Mouse (Mus musculus): ENCODE measurements at regions not wholly inside any gene's neighbourhood (a gene's known extent, or its start where the extent isn't known, plus 50 kb on each side); places are given as distances from the start of the nearest gene placed in this dataset.

DNA sequence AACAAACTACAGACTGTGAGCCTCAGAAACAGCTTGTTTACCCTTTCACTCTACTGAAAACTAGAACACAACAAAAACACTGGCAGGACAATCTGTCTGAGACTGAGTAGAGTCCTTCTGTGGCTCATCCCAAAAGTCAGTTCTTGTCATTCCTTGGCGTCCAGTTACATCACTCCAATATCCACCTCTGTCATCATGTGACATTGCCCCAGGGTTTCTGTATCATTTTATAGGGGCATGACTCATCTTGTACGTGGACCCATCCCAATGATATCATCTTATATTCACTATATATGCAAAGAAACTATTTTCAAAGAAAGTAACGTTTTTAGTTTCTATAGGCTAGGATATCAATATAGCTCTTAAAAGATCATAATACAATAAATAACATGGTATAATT is 152.3 kb downstream of the Dkk2 start:
- ATAC-seq (replicated peaks; ENCODE audit: poor library complexity, severe bottlenecking): no peak

- ATAC-seq (replicated peaks; ENCODE audit: poor library complexity, severe bottlenecking): no peak
These were observed 172.7 kb downstream of the Dkk2 start for GRCm38 (mm10) chr3:132257834-132258233.

DNA sequence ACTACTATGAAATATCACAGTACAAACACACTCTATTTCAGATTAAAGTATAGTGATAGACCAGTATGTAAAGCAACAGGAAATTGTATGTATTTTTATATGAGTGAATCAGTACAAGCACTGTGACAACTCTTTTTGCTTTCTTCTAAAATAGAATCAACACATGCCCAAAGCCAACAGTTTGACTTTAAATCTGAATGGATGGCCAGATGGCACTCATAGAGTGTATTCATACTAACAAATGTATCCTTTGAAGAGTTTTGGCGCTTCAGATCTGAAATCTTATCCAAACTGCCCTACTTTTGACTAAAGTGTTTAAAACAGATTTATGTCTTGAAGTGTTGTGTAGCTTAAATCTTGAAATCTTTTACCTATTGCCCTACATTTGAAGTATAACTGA is 184.5 kb downstream of the Dkk2 start:
- no peak for ATAC-seq (replicated peaks; ENCODE audit: poor library complexity, severe bottlenecking)

GRCm38 (mm10) chr3:132274786-132275185 is 189.7 kb downstream of the Dkk2 start:
- ATAC-seq (replicated peaks; ENCODE audit: poor library complexity, severe bottlenecking): no peak

DNA sequence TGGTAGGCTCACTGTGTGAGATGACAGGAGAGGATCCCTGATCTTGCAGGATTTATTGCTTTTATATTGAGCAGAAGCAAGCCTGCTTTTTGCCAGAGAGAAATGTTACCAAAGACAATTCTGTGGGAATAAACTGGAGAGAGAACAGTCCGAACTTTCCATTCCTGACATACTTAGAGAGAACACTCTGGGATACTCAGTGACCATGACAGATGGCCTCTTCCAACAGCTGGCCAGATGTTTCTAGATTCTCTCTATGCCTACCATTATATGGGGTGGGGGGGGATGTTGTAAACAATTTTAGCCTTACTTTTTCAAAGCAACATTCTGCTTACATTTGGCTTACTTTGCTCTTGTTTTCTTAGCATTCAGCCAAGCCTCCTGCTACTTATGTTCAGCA is 192.7 kb downstream of the Dkk2 start:
- ATAC-seq (replicated peaks; ENCODE audit: poor library complexity, severe bottlenecking): no peak

- ATAC-seq (replicated peaks; ENCODE audit: poor library complexity, severe bottlenecking): no peak
These were observed 202.6 kb downstream of the Dkk2 start for GRCm38 (mm10) chr3:132287714-132288113.

DNA sequence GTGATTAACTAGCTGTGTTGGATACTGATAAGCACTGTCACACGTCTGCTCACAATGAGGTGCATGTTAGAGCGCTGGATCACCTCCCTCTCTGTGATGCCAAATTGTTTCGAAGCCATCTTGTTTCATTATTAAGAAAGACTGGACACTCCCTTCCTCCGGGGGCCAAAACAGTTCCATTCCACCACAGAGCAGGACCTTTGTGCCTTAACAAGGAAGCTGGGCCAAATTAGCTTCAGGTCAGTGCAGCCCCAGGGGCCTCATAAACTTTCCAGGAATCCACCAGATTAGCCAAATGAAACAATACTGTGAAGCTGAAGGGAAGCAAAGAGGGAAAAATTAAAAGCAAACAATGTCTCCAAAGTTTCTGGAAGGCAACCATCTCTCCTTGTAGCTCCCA is 241.9 kb downstream of the Dkk2 start:
- no peak for ATAC-seq (replicated peaks; ENCODE audit: poor library complexity, severe bottlenecking)

DNA sequence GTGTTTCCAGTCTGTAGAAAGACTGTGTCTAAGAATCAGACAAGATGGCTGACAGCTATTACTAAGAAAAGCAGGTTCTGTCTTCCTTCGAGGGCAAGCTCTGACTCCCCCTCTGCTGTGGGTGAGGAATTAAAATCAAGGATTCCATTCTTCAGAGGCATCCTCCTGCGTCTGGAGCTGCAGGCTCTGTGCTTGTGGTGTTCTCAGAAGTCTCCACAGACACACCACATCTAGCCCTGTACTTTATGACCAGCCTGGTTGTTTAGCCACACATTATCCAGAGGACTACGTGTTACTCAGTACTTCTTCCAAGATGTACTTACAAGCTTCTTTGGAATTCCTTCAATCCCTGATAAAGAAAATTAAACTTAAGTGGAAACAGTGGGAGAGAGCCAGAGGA is 258.5 kb downstream of the Dkk2 start:
- ATAC-seq (replicated peaks; ENCODE audit: poor library complexity, severe bottlenecking): no peak

- no peak for ATAC-seq (replicated peaks; ENCODE audit: poor library complexity, severe bottlenecking)
These were observed 260.8 kb downstream of the Dkk2 start for GRCm38 (mm10) chr3:132345856-132346255.

DNA sequence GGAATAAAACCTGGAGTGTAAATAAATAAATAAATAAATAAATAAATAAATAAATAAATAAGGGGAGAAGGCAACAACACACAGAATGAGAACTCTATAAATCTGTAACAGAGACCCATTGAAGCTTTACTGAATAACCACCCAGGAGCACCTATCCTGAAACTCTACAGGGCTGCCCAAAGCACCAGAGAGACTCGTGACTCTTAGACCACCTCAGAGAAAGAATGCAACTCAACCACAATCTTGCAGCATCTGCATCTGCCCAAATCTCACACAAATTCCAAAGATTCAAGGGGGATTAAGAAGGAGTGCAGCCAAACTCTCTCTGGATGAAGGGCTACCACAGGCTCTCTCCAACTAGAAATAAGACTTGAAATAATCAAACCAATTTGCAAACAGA is 264.5 kb downstream of the Dkk2 start:
- ATAC-seq (replicated peaks; ENCODE audit: poor library complexity, severe bottlenecking): no peak

GRCm38 (mm10) chr3:132353204-132353603 is 268.1 kb downstream of the Dkk2 start:
- no peak for ATAC-seq (replicated peaks; ENCODE audit: poor library complexity, severe bottlenecking)

DNA sequence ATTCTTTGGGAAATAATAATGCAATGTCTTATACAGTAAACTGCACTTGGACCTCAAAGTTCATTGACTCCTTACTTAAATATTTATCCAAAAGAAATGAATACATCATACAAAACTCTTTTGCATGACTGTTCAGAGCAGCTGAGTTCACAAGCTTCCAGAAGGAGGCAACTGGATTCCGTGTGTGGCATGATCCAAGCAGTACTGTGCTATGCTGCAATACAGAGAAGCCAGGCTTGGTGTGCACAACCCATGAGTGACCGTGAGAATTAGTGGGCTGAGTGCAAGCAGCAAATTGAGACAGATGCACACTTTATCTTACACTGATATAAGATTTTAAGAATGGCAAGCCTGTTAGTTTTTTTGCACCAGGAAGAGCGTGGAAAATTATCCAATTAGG is 270.0 kb upstream of the Gimd1 start:
- ATAC-seq (replicated peaks; ENCODE audit: poor library complexity, severe bottlenecking): no peak

DNA sequence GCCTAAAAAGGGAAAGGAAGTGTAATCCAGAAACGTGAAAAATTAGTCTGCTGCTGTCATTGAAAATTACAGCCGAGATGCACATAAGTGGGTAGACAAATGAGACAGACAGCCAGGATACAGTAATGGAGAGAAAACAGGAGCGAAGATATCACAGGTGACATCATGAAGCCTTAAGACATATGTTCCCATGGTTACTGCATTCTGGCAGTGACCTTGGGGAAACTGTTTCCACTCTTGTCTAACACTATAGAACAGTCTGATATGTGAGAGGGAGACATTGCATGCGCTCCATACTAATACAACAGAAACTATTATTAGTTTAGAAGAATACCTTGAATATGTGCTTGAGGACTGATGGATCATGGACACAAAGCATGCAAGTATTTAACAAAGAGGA is 254.0 kb upstream of the Gimd1 start:
- ATAC-seq (replicated peaks; ENCODE audit: poor library complexity, severe bottlenecking): no peak

DNA sequence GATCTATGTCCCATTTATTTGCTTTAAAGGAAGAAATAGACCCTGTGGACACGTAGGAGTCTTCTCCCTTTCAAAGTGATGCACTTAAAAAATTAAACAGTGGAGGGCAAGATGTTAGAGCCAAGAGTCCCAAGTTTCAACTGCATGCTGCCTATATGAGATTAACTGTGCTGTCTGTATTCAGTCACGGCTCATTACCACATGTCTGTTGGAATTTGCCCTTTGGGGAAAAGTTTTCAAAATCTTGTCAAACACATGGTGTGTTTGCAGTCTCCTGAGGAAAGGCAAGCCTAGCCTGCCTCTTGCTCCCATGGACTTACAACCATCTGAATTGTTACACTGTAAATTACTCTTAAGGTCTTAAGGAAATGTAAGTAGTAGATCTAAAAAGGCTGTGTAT is 211.9 kb upstream of the Gimd1 start:
- ATAC-seq (replicated peaks; ENCODE audit: poor library complexity, severe bottlenecking): no peak

GRCm38 (mm10) chr3:132425819-132426671 is 203.6 kb upstream of the Gimd1 start:
- ATAC-seq (replicated peaks; ENCODE audit: poor library complexity, severe bottlenecking): no peak

GRCm38 (mm10) chr3:132427244-132427643 is 202.4 kb upstream of the Gimd1 start:
- no peak for ATAC-seq (replicated peaks; ENCODE audit: poor library complexity, severe bottlenecking)

DNA sequence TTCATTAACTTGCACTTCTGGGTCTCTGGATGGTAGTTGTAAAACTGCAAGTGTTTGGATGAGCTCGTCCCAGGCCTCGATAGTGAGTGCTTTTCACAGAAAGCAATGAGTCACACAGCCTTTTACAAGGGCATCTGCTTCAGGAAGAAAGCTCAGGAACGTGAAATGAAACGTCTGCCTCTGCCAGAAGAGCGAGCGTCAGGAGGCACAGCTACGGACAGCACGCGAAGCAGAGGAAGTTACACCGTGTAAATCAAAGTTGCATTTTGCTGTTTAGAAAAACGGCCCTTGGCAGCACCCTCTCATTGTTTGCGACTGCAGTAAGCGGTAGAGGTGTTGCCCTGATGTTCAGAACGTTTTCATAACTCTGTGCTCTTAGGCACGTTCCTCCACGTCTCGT is 201.5 kb upstream of the Gimd1 start:
- no peak for ATAC-seq (replicated peaks; ENCODE audit: poor library complexity, severe bottlenecking)

DNA sequence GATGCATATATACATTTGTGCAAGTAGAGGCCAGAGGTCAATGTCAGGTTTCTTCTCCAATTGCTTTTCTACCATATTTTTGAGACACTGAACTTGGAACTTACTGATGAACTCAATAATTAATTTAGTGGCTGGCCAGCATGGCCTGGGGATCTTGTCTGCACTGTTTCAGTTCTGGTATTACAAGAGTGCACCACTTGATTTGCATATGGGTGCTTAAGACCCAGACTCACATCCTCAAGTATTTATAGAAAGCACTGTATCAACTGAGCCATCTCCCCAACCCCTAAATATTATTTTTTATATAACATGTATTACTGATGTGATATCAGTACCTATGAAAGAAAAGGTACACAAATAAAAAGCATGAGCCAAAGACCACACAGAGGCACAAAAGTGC is 197.8 kb upstream of the Gimd1 start:
- ATAC-seq (replicated peaks; ENCODE audit: poor library complexity, severe bottlenecking): no peak

DNA sequence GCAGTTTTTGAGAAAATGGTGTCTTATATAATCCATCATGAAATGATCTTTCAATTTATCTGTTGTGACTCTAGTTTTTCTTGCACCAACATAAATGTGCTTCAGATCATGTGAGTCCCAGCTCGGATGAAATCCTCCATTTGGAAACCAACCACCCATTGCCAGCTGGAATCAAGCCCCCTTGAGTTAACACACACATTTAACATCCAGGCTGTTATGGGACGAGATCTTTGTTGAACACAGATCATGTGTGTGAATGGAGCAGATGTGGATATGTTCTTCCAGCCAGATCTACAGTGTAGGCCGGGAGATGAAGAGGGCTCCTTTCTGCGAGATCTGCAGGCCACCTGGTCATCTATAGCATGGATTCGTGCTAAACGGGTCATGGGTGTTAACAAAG is 188.4 kb upstream of the Gimd1 start:
- ATAC-seq (replicated peaks; ENCODE audit: poor library complexity, severe bottlenecking): no peak

DNA sequence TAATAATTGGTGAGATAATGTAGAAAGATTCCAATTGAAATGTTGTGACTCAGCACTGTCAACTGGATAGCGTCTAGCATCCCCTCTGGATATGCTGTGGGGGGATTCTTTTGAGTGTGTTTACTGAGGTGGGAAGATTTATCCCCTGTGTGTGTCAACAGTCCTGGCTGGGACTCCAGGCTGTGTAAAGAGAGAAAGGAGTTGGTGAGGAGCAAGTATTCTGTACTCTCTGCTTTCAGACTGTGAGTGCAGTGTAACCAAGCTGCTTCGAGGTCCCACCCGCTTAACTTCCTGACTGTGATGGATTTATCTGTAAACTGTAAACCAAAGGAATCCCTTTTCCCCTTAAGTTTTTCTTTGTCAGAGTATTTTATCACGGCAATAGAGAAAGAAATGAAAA is 175.7 kb upstream of the Gimd1 start:
- no peak for ATAC-seq (replicated peaks; ENCODE audit: poor library complexity, severe bottlenecking)

DNA sequence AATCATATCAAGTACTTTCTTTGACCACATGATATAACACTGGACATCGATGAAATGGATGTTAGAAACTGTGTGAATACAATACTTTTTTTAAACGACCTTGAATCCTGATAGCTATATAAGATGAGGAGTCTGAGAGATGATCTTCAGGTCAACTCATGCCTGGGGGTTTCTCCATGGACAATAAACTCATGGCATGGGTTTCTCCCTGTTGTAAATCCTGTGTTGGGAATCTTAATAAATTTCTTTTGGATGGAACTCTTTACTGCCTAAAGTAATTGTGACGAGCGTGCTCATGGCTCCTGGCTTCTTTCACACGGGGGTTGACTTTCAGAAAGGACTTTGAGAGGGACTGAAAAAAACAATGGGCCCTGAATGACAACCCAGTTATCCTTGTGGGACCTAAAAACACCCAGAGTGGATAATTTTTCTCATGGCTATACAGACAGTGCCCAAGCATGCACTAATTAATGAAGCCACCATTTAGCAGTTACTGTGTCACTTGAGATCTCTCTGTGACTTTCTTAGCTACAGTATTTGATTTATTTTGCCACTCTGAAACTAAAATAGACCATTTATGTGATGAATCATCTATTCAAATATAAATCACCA is 167.2 kb upstream of the Gimd1 start:
- ATAC-seq (replicated peaks; ENCODE audit: poor library complexity, severe bottlenecking): no peak

- no peak for ATAC-seq (replicated peaks; ENCODE audit: poor library complexity, severe bottlenecking)
These were observed 158.6 kb upstream of the Gimd1 start for GRCm38 (mm10) chr3:132471070-132471469.
